Mouse (Mus musculus) liver, postnatal 0 days (tissue): Measurements from ENCODE around the gene AI182371. TPM values are rescaled to one million over a fixed set of nuclear protein-coding genes. Genes with fewer than 3 reads are reported as not detected.

Experiments
- ATAC-seq: fragments of 200-750 bp; cut with Nextera tagmentation; 2 replicates; pipeline ENCODE4 v1.8.0; 2017; ENCODE audit warnings: mild to moderate bottlenecking, moderate library complexity
- DNase-seq: peaks from one replicate; pipeline ENCODE4 v3.0.0-alpha.2; 2016
- H3K27ac ChIP-seq: fragments of 300-500 bp; sonication (generic); 2 replicates; pipeline ENCODE4 v1.5.1; 2014; ENCODE audit warnings: antibody characterized with exemption, moderate library complexity, mild to moderate bottlenecking, low read depth
- H3K27me3 ChIP-seq: fragments of 300-500 bp; sonication (generic); 2 replicates; pipeline ENCODE4 v1.6.1; 2014; ENCODE audit warnings: low read length, control low read depth, mixed read lengths; ENCODE audit not compliant: insufficient read depth
- H3K36me3 ChIP-seq: fragments of 300-500 bp; sonication (generic); replicated peaks from 2 replicates; pipeline ENCODE4 v1.6.1; 2014; ENCODE audit warnings: mild to moderate bottlenecking, control low read depth, low read length, moderate library complexity, mixed read lengths; ENCODE audit not compliant: insufficient read depth
- H3K4me1 ChIP-seq: fragments of 300-500 bp; sonication (generic); 2 replicates; pipeline ENCODE4 v1.6.1; 2014; ENCODE audit warnings: antibody characterized with exemption, mild to moderate bottlenecking, control low read depth; ENCODE audit not compliant: insufficient read depth
- H3K4me2 ChIP-seq: fragments of 300-500 bp; sonication (generic); 2 replicates; pipeline ENCODE4 v1.6.1; 2014; ENCODE audit warnings: low read depth, mild to moderate bottlenecking, low read length, moderate library complexity, mixed read lengths
- H3K4me3 ChIP-seq: fragments of 300-500 bp; sonication (generic); 2 replicates; pipeline ENCODE4 v1.5.1; 2014; ENCODE audit warnings: low read depth, low read length
- H3K9ac ChIP-seq: fragments of 300-500 bp; sonication (generic); replicated peaks from 2 replicates; pipeline ENCODE4 v1.6.1; 2014; ENCODE audit warnings: mild to moderate bottlenecking, moderate library complexity
- H3K9me3 ChIP-seq: fragments of 300-500 bp; sonication (generic); 2 replicates; pipeline ENCODE4 v1.6.1; 2016; ENCODE audit warnings: mild to moderate bottlenecking, control low read depth, low read length, mixed read lengths
- CTCF ChIP-seq: sonication (generic); IDR thresholded peaks from 2 replicates; pipeline ENCODE4 v1.5.1; 2016; ENCODE audit warnings: antibody characterized with exemption, low read depth
- EP300 ChIP-seq: IDR thresholded peaks from 2 replicates; pipeline ENCODE4 v1.6.1; 2016; ENCODE audit warnings: antibody characterized with exemption, low read depth, mild to moderate bottlenecking
- WGBS: fragments of 180-500 bp; shearing (Covaris S2); extraction: QIAGEN DNeasy Blood & Tissue Kit; methylation state at CpG from one replicate; pipeline ENCODE4 v1.1.7; 2014; ENCODE audit not compliant: insufficient replicate concordance; 5-methylcytosine and 5-hydroxymethylcytosine counted together
- polyA plus RNA-seq: library from polyadenylated mRNA; unstranded; fragments of >200 nt; fragmentation: Nextera tagmentation; extraction: Ambion mirVana; gene quantifications from 2 replicates; pipeline ENCODE4 v1.2.1, GENCODE M21; 2015

Gene AI182371
- polyA plus RNA-seq, 1 experiment from 2014 or later, result 90.6 TPM

DNA sequence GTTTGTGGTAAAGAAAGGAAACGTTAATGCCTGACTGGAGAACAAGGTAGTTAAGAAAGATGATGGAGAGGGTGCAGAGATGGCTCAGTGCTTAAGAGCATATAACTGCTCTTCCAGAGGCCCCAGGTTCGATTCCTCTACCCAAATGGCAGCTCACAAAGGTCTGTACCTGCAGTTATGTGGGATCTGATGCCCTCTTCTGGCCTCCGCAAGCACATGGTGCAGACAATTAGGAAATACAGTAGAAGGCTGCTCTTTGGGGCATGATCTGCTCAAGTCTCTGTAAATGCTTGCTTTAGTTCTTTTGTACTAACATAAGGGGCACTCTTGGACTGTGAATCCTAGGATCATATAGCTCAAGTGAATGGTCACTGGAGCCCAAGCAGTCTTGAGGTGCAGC, 7.4 kb upstream of the AI182371 start:
- peaks cover 4% of the 10 kb centered on the region; the same call in 1 of the 2 replicates for H3K36me3 ChIP-seq
- 14% methylated on average over 3 of the region's 3 CpGs for WGBS

DNA sequence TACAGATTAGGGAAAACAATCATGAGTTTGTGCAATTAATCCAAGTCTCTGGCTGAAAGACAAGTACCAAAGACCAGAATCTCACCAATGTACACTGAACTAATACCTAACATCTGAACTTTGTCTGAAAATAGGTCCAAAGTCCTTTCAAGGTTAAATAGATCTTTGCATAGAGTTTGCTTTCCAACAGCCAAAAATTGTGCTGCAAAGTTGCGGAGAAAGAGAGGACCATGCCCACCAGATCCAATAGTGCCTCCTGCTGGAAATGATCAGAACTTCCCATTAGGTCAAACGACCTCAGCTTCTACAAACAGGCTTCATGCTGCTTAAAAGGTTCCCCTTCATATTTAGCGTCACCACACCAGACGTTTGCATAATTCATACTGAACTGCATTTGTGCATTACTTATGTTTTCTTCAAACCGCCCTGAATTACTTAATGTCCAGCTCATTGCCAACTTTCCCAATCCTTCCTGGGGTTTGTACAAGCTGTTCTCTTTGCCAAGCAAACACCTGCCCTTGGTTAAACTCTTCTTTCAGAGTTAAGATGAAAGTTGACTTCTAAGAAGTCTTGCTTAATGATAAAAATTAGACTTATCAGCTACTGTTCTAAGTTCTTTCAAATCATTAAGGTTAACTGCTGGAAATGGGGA, 6.8 kb upstream of the AI182371 start:
- DNase-seq (peak; percentile 58), ATAC-seq (peak; percentile 22)
- peak overlapping the region; percentile 93; the same call in 1 of the 2 replicates for H3K4me2 ChIP-seq
- WGBS, result 30% methylated on average over 5 of the region's 5 CpGs
- TF ChIP-seq EP300 (peak; percentile 58; the same call in 1 of the 2 replicates), CTCF (peak; percentile 81)
- no peaks in the 10 kb centered on the region for H3K9me3 ChIP-seq
- no peaks in the 10 kb centered on the region for H3K27me3 ChIP-seq
- H3K27ac ChIP-seq, result peak overlapping the region; percentile 98
- peak overlapping the region; percentile 87; the same call in 1 of the 2 replicates for H3K4me3 ChIP-seq
- no peak overlapping the region; the same call in 1 of the 2 replicates for H3K9ac ChIP-seq
- peaks cover 24% of the 10 kb centered on the region for H3K4me1 ChIP-seq
- H3K36me3 ChIP-seq, result 0 out of 2 replicates have a peak, but pooled peaks cover under 1% of the 10 kb centered on the region

More for the DNA sequence above, 7.4 kb upstream of the AI182371 start:
- Histone ChIP-seq H3K4me1 (peaks cover 24% of the 10 kb centered on the region), H3K4me2 (peak overlapping the region; percentile 93), H3K27ac (peak overlapping the region; percentile 98), H3K27me3 (no peaks in the 10 kb centered on the region), H3K9me3 (no peaks in the 10 kb centered on the region), H3K4me3 (peak overlapping the region; percentile 87), H3K9ac (peak overlapping the region; percentile 89)
- peak; percentile 72 for TF ChIP-seq CTCF
- TF ChIP-seq EP300, result no peak
- ATAC-seq (peak; percentile 42), DNase-seq (peak; percentile 61)

DNA sequence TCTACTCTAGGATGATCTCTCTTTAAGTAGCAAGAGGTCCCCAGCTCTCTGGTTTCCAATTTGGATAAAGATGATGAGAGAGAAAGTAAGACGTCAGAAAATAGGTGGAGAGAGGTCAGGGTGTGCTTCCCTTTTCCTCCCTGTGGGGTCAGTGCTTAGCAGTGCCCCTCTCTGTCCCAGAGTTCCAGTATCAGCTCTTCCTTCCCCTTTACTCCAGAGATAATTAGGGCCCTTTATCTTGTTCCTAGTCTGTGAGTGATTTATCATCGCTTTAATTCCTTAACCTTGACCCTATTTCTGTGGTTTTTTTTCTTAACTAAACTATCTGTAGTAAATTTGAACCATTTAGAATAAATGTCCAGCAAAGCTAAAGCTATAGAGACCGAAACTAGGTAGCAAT, 3.5 kb upstream of the AI182371 start:
- Histone ChIP-seq H3K27ac (peak overlapping the region; percentile 74), H3K4me1 (peaks cover 17% of the 10 kb centered on the region), H3K4me2 (no peak overlapping the region), H3K36me3 (no peaks in the 10 kb centered on the region), H3K9ac (no peak overlapping the region), H3K9me3 (no peaks in the 10 kb centered on the region), H3K4me3 (no peak overlapping the region), H3K27me3 (no peaks in the 10 kb centered on the region)
- no peak for DNase-seq
- 52% methylated on average over 3 of the region's 3 CpGs for WGBS
- TF ChIP-seq CTCF, result no peak
- TF ChIP-seq EP300, result no peak
- ATAC-seq, result no peak

DNA sequence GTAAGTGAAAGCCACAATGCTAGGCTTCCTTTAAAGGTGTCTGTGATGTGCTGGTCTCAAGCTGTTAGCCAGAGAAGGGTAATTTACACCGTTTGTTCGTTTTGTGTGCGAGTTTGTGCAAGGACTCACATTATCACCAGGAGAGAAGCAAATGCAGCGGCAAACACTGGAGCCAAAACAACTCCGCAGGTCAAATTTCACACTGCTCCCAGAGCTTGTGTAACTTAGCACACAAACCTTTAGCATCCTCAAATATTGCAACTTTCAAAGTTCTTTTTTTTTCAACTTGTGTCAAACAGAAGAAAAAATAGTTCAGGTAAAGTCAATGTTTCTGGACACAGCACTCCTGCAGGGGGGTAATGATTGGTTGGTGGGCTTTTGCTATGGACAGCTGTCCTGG, 2.2 kb upstream of the AI182371 start:
- H3K9ac ChIP-seq, result 0 out of 2 replicates have a peak overlapping the region, but pooled peaks have one; percentile 6
- DNase-seq (peak; percentile 38), ATAC-seq (peak; percentile 76)
- no peaks in the 10 kb centered on the region for H3K9me3 ChIP-seq
- H3K4me2 ChIP-seq, result peak overlapping the region; percentile 24; the same call in 1 of the 2 replicates
- no peaks in the 10 kb centered on the region for H3K36me3 ChIP-seq
- H3K4me1 ChIP-seq, result peaks cover 11% of the 10 kb centered on the region
- peak; percentile 46; the same call in 1 of the 2 replicates for TF ChIP-seq EP300
- TF ChIP-seq CTCF, result no peak
- H3K27ac ChIP-seq, result peak overlapping the region; percentile 78
- no peaks in the 10 kb centered on the region for H3K27me3 ChIP-seq
- WGBS, result 55% methylated on average over 5 of the region's 5 CpGs
- no peak overlapping the region for H3K4me3 ChIP-seq

DNA sequence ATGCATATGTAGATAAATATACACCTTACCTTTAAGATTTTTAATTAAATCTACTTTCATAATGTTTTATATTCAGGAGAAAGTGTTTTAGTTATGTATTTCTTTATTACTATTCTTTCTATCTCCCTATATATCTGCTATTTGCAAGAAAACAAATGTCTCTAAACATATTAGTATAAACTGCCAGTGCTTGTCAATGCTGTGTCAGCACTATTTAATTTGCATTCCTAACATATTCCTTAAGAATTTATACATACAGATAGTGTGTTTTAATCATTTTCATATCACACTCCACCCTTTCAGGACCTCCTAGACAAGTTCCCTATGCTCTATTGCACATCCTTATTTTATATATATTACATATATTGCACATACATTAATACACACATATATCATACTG, 1.4 kb upstream of the AI182371 start:
- peak overlapping the region; percentile 78 for H3K27ac ChIP-seq
- ATAC-seq, result no peak
- H3K27me3 ChIP-seq, result no peaks in the 10 kb centered on the region

DNA sequence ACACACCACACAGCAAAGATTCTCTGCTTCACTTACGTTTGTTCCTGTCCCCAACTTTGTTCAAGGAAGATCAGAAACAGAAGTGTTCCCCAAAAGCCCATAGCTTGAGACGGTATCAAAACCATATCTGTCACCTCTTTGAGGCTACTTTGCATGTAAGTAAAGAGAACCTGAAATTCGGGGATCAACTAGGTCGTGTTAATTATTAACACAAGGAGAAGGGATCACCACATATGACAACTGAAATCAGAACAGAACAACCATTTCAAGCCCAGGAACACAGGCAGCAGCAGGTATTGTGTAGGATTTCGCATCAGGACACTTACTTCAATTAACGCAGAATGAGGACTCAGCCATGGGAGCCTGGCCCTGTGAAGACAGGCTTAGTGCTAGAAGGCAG, 814 bp downstream of the AI182371 start:
- H3K9me3 ChIP-seq, result no peaks in the 10 kb centered on the region
- H3K36me3 ChIP-seq, result no peaks in the 10 kb centered on the region
- H3K9ac ChIP-seq, result 0 out of 2 replicates have a peak overlapping the region, but pooled peaks have one; percentile 51
- DNase-seq, result no peak
- H3K4me3 ChIP-seq, result peak overlapping the region; percentile 33
- 52% methylated on average over 6 of the region's 6 CpGs for WGBS
- TF ChIP-seq EP300, result no peak
- TF ChIP-seq CTCF, result no peak
- H3K27me3 ChIP-seq, result no peaks in the 10 kb centered on the region
- H3K4me1 ChIP-seq, result peaks cover 7% of the 10 kb centered on the region; the same call in 1 of the 2 replicates
- peak; percentile 64 for ATAC-seq
- peak overlapping the region; percentile 63 for H3K4me2 ChIP-seq
- peak overlapping the region; percentile 88 for H3K27ac ChIP-seq

More for the DNA sequence above, 1.4 kb upstream of the AI182371 start:
- TF ChIP-seq EP300 (no peak), CTCF (no peak)
- H3K4me2 ChIP-seq, result no peak overlapping the region
- DNase-seq, result no peak
- no peak overlapping the region for H3K4me3 ChIP-seq
- H3K4me1 ChIP-seq, result peaks cover 11% of the 10 kb centered on the region
- H3K9ac ChIP-seq, result 0 out of 2 replicates have a peak overlapping the region, but pooled peaks have one; percentile 6
- H3K9me3 ChIP-seq, result no peaks in the 10 kb centered on the region
- H3K36me3 ChIP-seq, result no peaks in the 10 kb centered on the region
